Mouse (Mus musculus) adipocyte (in vitro differentiated cells): ENCODE data around the gene Pask.

ENCODE experiments used
- DNase-seq: peaks from one replicate; pipeline ENCODE4 v3.0.0-alpha.2; 2016; ENCODE audit warnings: low spot score

Pask gene

DNA sequence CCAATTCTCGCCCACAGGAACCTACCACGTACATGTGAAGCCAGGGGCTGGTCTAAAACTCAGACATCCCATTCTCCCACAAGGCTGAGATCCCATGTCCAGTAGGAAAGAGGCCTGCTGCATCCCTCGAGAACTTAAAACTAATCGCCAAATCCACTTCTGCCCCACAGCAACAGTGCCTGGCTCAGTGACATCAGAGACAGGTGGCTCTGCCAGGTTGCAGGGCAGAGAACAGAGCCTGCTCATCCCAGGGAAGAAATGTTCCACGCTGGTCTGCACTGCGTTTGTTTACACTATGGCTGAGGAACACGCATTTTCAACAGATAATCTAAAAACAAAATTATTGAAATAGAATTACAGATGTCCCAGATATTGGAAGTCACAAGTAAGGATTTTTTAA lies 66.2 kb downstream of the Pask start:
- DNase-seq = no peak

DNA sequence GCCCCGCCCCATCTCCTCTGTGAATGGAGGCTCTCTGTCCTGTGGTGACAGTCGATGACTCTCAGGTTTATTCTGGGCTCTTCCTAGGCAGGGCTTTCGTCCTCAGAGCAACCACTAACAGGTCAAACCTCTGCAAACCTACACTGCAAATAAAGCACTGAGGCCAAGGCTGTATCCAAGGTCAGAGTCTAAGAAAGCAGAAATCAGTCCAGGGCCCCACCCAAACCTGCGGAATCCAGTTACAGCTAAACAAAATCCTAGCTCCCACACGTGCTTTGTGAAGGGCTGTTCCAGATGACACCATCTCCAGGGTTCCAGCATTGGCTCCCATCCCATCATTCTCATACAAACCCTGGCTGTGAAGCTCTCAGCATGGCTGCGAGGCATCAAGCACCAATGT lies 67.7 kb downstream of the Pask start:
- DNase-seq = no peak

DNA sequence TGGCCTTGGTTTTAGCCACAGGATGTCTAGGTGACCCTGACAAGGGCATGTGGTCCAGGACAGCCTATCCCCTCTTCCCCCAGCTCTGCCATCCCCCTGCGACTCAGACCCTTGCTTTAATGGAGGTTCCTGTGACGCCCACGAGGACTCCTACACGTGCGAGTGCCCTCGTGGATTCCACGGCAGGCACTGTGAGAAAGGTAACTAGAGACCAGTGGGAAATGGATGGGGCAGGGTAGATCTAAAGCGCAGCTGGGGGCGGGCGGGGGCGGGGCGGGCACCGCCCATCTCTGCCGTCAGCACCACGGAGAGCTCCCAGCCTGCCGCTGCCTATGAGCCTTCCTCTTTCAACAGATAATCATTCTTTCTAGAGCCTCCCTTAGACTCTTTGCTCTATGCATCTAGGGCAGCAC lies 70.9 kb downstream of the Pask start:
- DNase-seq = peak; percentile 28

DNA sequence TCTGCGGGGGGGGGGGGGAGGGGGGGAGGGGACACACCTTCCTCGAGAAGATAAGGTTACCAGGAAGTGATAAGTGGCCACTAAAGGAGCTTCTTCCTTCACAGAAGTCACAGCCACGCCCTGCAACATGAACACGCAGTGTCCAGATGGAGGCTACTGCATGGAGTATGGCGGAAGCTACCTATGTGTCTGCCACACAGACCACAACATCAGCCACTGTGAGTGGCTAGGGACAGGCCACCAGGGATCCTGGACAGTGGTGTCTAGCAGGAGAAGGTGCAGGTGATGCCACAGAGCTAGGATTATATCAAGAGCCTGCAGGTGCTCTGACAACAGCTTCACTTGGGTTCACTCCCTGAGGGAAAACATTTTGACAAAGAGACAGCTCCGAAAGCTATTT lies 71.5 kb downstream of the Pask start:
- no peak for DNase-seq

DNA sequence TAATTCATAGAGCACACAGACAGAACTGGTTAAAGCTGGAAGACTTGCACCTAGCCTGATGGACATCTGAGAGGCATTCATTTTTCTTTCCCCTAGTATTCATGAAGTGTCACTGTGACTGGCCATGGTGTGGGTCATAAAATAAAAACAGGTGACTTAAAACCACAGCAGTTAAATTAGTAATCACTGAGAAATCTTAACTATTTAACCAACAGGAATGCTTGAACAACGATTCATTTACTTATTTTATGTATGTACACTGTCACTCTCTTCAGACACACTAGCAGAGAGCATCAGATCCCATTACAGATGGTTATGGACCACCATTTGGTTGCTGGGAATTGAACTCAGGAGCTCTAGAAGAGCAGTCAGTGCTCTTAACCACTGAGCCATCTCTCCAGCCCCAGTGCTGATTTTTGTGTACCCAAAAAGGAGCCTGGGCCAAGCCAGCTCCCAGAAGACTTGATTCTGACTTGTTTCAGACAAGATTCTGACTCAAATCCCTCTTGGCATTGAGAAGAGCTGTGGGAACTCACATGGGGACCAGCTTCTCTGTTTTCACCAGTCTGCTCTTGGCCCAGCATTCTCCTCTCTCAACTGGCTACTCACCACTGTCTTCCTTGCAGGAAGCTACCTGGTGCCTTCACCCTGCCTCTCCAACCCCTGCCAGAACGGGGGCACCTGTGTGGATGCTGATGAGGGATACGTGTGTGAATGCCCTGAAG lies 72.6 kb downstream of the Pask start:
- DNase-seq = no peak

DNA sequence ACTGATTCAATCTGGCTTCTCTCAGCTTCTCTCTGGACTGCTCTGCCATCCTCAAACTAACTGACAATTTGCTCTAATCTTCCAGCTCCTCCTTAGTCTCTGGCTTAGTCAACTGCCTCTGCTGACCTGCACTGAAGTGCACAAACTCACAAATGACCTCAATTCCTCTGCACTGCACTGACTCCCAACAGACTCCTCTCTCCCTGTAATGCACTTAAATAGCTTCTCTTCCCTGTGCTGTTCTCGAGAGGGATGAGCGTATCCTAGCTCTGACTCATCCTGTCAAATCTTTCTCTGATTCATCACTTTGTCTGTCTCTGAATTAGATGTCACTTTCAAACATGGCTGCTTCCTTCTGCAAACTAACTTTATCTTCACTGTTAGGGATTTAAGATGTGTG lies 75.0 kb downstream of the Pask start:
- no peak for DNase-seq

DNA sequence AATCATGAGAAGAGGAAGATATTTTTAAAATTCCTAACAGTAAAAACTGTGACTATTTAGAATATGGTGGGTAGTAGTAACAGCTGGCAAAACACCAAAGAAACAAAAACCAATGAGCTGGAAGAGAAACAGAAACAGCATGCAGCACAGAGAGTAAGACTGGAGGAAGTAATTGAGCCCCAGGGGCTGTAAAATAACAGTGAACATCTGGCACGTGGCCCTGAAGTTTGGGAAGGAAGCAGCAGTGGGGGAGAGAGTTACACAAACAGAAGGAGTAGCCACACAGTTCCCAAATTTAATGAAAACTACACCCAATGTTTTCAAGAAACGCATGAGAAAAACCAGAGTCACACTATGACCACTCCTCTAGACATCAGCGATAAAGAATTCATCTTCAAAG lies 76.1 kb downstream of the Pask start:
- DNase-seq = peak; percentile 63
